Mouse (Mus musculus): Measurements from ENCODE around the gene Olfr544.

DNA sequence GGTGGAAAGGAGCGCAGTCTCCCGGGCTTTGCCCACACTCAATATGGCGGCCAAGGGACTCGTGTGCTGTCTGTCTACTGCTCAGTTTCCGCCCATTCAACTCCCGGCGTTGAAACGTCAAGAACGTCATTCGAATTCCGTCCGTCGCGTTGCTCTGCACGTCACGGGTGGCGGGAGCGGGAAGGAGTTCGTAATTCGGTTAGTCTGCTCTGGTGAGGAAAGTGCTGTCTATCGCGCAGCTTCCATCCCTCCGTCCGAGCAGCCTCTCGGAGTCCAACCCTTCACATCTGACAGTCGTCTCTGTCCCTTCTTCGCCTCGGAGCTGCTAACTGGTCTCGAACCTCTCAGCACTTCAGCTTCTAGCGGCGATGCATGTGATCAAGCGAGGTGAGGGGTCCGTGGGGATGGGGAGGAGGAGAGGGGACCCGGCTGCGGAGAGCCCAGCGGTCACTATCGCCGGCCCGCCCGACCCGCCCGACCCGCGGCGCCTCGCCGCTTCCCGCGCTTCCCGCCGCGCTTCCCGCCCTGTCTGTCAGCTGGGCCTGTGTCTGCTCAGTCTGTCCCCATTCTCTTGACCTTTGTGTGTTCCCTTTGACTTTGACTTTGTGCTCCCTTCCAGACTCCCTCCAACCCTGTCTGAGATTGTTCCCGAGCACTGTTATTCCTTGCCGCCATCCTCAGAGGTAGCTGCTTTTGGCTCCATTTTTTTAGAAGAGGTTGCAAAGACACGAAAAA lies 46.3 kb downstream of the Olfr544 start, which contains the start of gene Rrm1:
- peak; percentile 31 for TF ChIP-seq POLR2A (IDR thresholded peaks at IDR 0.05; ENCODE audit: low read depth, low read length)
- no peak for TF ChIP-seq CTCF (IDR thresholded peaks at IDR 0.05; ENCODE audit: extremely low read depth, insufficient read depth, insufficient read length, insufficient replicate concordance)
